Mouse (Mus musculus) lung, embryonic 14.5 days (tissue): ENCODE data around the gene Nmd3. TPM values are rescaled to one million over a fixed set of nuclear protein-coding genes. Genes with fewer than 3 reads are reported as not detected.

Experiments used
- ATAC-seq: fragments of 200-750 bp; cut with Nextera tagmentation; 2 replicates; pipeline ENCODE4 v1.8.0; 2017; ENCODE audit warnings: mild to moderate bottlenecking, moderate TSS enrichment, moderate library complexity; ENCODE audit not compliant: insufficient read depth
- DNase-seq: peaks from one replicate; pipeline ENCODE4 v3.0.0-alpha.2; 2015
- H3K27ac ChIP-seq: fragments of 300-500 bp; sonication (generic); 2 replicates; pipeline ENCODE4 v1.5.1; 2014; ENCODE audit warnings: low read depth, mild to moderate bottlenecking, moderate library complexity
- H3K27me3 ChIP-seq: fragments of 300-500 bp; sonication (generic); 2 replicates; pipeline ENCODE4 v1.6.1; 2014; ENCODE audit warnings: low read length, control low read depth; ENCODE audit not compliant: insufficient read depth
- H3K36me3 ChIP-seq: fragments of 300-500 bp; sonication (generic); 2 replicates; pipeline ENCODE4 v1.6.1; 2014; ENCODE audit warnings: control low read depth; ENCODE audit not compliant: insufficient read depth
- H3K4me1 ChIP-seq: fragments of 300-500 bp; sonication (generic); 2 replicates; pipeline ENCODE4 v1.6.1; 2014; ENCODE audit warnings: antibody characterized with exemption, control low read depth; ENCODE audit not compliant: insufficient read depth
- H3K4me2 ChIP-seq: fragments of 300-500 bp; sonication (generic); 2 replicates; pipeline ENCODE4 v1.6.1; 2014; ENCODE audit warnings: mild to moderate bottlenecking
- H3K4me3 ChIP-seq: fragments of 300-500 bp; sonication (generic); 2 replicates; pipeline ENCODE4 v1.5.1; 2014; ENCODE audit warnings: low read depth, low read length
- H3K9ac ChIP-seq: fragments of 300-500 bp; sonication (generic); 2 replicates; pipeline ENCODE4 v1.6.1; 2014
- H3K9me3 ChIP-seq: fragments of 300-500 bp; sonication (generic); 2 replicates; pipeline ENCODE4 v1.6.1; 2016; ENCODE audit warnings: low read depth, low read length, control low read depth
- CTCF ChIP-seq: IDR thresholded peaks from 2 replicates; pipeline ENCODE4 v1.5.1; 2016; ENCODE audit warnings: antibody characterized with exemption, low read depth
- WGBS: fragments of 180-500 bp; shearing (Covaris S2); extraction: QIAGEN DNeasy Blood & Tissue Kit; methylation state at CpG from one replicate; pipeline ENCODE4 v1.1.7; 2014; 5-methylcytosine and 5-hydroxymethylcytosine counted together
- polyA plus RNA-seq: library from polyadenylated mRNA; unstranded; fragments of >200 nt; fragmentation: Nextera tagmentation; extraction: Ambion mirVana; gene quantifications from 2 replicates; pipeline ENCODE4 v1.2.1, GENCODE M21; 2014

Nmd3 gene
- polyA plus RNA-seq = 152 and 157 TPM in 2 replicates

DNA sequence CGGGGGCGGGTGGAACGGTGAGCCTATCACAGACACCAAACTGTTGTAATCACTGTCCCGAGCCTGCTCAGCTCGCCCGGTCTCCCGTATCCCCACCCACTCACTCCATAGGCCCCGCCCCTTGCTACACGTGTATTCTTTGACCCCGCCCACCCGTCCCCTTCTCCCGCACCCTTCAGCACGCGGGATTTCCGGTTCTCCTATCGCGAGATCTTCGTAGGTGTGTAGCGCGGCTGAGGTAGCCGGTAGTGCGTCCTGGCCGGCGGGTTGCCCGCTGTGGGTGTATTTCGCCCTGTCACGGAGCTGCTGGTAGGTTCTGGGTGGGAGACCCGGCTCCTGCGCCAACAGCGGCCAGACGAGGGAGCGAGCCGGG, at the start of gene Nmd3:
Gene Nmd3, plus strand, starts transcription at position 172 of the 373 bp plus-strand sequence.
- Histone ChIP-seq H3K4me3 (peak within 1 kb of the TSS; percentile 94), H3K27me3 (no peaks in the 10 kb centered on the region), H3K9me3 (no peaks in the 10 kb centered on the region), H3K9ac (peak within 1 kb of the TSS; percentile 95), H3K27ac (peak within 1 kb of the TSS; percentile 89), H3K36me3 (peaks cover 10% of the 10 kb centered on the region), H3K4me2 (peak within 1 kb of the TSS; percentile 90), H3K4me1 (no peaks in the 10 kb centered on the region)
- ATAC-seq = peak; percentile 96
- WGBS = 0% methylated on average over 33 of the region's 33 CpGs
- peak; percentile 98 for DNase-seq
- no peak for TF ChIP-seq CTCF

DNA sequence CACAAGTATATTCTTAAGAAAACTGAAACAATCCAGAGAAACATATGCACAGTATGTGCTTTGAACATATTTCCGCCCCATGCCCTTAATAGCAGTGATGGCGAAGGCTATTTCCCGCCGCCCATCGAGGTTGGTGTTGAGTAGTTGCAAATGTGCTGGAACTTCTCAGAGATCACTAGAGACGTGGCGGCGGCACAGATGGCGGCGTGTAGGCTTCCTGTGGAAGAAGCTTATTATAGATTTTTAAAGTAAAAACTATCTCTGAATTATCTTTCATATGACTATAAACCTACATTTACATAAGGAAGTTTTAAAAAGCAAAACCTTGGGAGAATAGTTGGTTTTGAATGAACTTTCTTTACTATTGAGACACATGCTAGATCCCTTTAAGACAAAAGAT, 48.4 kb upstream of the Nmd3 start:
- Histone ChIP-seq H3K27ac (no peak overlapping the region), H3K9ac (no peak overlapping the region), H3K4me3 (no peak overlapping the region), H3K9me3 (no peaks in the 10 kb centered on the region), H3K4me1 (no peaks in the 10 kb centered on the region), H3K27me3 (no peaks in the 10 kb centered on the region), H3K36me3 (no peaks in the 10 kb centered on the region), H3K4me2 (no peak overlapping the region)
- DNase-seq (no peak), ATAC-seq (no peak)
- 92% methylated on average over 10 of the region's 10 CpGs for WGBS
- no peak for TF ChIP-seq CTCF

DNA sequence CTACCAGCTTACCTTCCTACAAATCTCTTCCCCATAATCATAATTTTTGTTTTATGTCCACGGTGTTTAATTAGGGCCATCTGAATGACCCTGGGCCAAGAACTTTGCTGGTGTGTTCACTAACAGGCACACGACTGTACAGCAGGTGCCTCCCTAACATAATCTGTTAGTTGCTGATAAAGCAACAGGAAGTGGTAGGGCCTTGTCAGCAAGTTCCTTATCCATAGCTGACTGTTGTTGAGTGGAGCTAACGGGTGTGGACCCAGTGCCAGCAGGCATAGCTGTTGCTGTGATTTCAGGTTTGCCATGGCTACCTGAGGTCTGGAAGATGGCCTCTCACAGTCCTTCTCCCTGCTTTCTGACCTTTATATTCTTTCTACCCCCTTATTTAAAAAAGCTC, 47.6 kb upstream of the Nmd3 start:
- no peak for DNase-seq
- Histone ChIP-seq H3K9ac (no peak overlapping the region), H3K36me3 (no peaks in the 10 kb centered on the region), H3K4me1 (no peaks in the 10 kb centered on the region), H3K27ac (no peak overlapping the region), H3K4me2 (no peak overlapping the region), H3K9me3 (no peaks in the 10 kb centered on the region), H3K27me3 (no peaks in the 10 kb centered on the region), H3K4me3 (no peak overlapping the region)
- 61% methylated on average over 3 of the region's 3 CpGs for whole genome bisulfite sequencing
- no peak for ATAC-seq
- TF ChIP-seq CTCF = no peak

DNA sequence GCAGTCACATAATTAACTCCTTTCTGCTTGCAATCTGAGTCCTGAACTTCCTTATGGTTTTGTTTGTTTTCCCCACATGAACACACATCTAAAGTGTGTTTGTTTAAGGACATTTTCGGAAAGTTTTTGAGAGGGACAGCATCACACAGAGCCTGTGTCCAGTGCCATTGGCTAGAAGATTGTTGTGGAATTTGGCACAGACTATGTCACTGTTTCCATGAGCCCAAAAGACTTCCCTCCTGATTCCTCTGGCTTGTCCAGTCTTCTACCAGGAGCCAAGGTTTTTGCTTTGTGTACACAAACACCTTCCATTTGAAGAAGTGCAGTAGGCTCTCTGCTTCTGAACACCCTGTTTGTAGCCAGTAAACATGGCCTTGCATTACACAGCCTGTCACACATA, 32.0 kb upstream of the Nmd3 start:
- no peak overlapping the region for H3K4me3 ChIP-seq
- no peaks in the 10 kb centered on the region for H3K4me1 ChIP-seq
- no peak overlapping the region for H3K4me2 ChIP-seq
- H3K36me3 ChIP-seq = no peaks in the 10 kb centered on the region
- H3K27me3 ChIP-seq = no peaks in the 10 kb centered on the region
- H3K9ac ChIP-seq = no peak overlapping the region
- WGBS = 66% methylated on average over 1 of the region's 1 CpGs
- H3K27ac ChIP-seq = no peak overlapping the region
- H3K9me3 ChIP-seq = no peaks in the 10 kb centered on the region
- ATAC-seq (no peak), DNase-seq (no peak)
- TF ChIP-seq CTCF = no peak

DNA sequence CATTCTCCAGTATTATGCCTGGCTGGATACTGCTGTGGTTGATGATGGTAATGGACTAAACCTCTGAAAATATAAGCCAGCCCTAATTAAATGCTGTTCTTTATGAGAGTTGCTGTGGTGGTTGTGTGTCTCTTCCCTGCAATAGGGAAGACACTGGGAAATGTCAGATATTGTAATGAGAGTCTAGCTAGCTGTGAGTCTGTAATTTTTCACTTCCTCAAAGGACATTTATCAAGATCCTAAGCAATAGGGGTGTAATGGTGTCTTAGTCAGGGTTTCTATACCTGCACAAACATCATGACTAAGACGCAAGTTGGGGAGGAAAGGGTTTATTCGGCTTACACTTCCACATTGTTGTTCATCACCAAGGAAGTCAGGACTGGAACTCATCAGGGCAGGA, 30.8 kb upstream of the Nmd3 start:
- TF ChIP-seq CTCF = no peak
- ATAC-seq (no peak), DNase-seq (no peak)
- 90% methylated on average over 2 of the region's 2 CpGs for WGBS
- Histone ChIP-seq H3K36me3 (no peaks in the 10 kb centered on the region), H3K4me3 (no peak overlapping the region), H3K4me1 (no peaks in the 10 kb centered on the region), H3K27ac (no peak overlapping the region), H3K27me3 (no peaks in the 10 kb centered on the region), H3K4me2 (no peak overlapping the region), H3K9me3 (no peaks in the 10 kb centered on the region), H3K9ac (no peak overlapping the region)

DNA sequence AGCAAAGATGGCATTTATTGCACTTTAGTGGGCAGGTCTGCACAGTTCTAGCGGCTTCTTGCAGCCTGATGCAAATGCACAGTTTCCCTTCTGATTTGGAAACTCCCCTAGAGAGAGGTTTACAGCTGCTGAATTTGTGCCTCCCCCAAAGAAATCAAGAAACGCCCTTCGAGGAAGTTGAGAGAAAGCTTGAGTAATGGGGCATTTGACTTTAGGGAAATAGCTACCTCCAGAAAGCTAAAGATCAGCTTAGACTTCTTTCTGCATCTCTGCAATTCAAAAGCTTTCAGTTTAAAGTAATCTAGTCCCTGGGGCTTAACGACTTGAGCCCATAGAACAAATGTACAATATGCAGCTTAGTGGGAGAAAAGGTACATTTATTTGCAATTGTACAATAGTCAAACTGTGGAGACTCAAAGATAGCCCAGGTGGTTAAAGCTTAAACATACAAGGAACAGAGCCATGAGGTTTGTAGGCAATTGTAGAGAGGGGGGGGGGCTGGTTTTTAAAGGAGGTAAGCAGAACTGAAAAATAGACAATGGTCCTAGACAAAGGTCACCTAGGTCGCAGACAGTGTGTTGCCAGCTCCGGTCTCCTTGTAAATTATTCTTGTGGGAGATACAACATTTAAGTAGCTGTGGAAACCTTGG, 21.8 kb upstream of the Nmd3 start:
- TF ChIP-seq CTCF = no peak
- 57% methylated on average over 6 of the region's 6 CpGs for WGBS
- Histone ChIP-seq H3K36me3 (no peaks in the 10 kb centered on the region), H3K4me1 (no peaks in the 10 kb centered on the region), H3K9me3 (no peaks in the 10 kb centered on the region), H3K27me3 (no peaks in the 10 kb centered on the region), H3K4me3 (no peak overlapping the region), H3K27ac (no peak overlapping the region), H3K4me2 (no peak overlapping the region), H3K9ac (no peak overlapping the region)
- DNase-seq (no peak), ATAC-seq (no peak)

DNA sequence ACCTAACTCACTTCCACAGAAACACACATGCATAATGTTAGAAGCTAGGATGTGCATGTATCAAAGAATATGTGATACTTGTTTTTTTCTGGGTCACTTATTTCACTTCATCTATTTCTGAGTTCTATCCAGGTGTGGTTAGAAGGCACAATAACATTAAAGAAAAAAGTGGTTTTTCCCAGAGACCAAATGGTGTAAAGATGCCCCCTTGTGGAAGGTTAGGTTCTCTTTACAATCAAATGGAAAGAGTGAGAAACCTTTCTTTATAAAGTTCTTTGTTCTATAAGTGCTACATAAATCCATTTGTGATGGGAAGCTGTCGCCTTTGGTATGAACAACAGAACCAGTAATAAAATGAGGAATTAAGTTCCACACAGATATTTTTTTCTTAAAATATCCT, 19.9 kb upstream of the Nmd3 start:
- Histone ChIP-seq H3K27me3 (no peaks in the 10 kb centered on the region), H3K4me3 (no peak overlapping the region), H3K27ac (no peak overlapping the region), H3K4me1 (no peaks in the 10 kb centered on the region), H3K36me3 (no peaks in the 10 kb centered on the region), H3K4me2 (no peak overlapping the region), H3K9ac (no peak overlapping the region), H3K9me3 (no peaks in the 10 kb centered on the region)
- peak; percentile 40 for TF ChIP-seq CTCF
- DNase-seq (peak; percentile 65), ATAC-seq (no peak)
- 37% methylated on average over 1 of the region's 1 CpGs for WGBS

GRCm38 (mm10) chr3:69702421-69702820, 19.4 kb upstream of the Nmd3 start:
- no peak overlapping the region for H3K4me3 ChIP-seq
- no peaks in the 10 kb centered on the region for H3K36me3 ChIP-seq
- no peaks in the 10 kb centered on the region for H3K27me3 ChIP-seq
- H3K4me2 ChIP-seq = no peak overlapping the region
- no peak for DNase-seq
- H3K4me1 ChIP-seq = no peaks in the 10 kb centered on the region
- ATAC-seq = no peak
- H3K9me3 ChIP-seq = no peaks in the 10 kb centered on the region
- H3K9ac ChIP-seq = no peak overlapping the region
- TF ChIP-seq CTCF = no peak
- no peak overlapping the region for H3K27ac ChIP-seq
